Mouse (Mus musculus): ENCODE data around the gene Fcrla.

- TF ChIP-seq POLR2A (IDR thresholded peaks at IDR 0.05; ENCODE audit: borderline replicate concordance, extremely low read depth, low read depth, low read length) (no peak), CTCF (IDR thresholded peaks at IDR 0.05; ENCODE audit: insufficient read depth, low read length) (no peak)
Measured at GRCm38 (mm10) chr1:170972936-170973335, 45.6 kb upstream of the Fcrla start.
